Mouse (Mus musculus): ENCODE measurements at regions not wholly inside any gene's neighbourhood (a gene's known extent, or its start where the extent isn't known, plus 50 kb on each side); places are given as distances from the start of the nearest gene placed in this dataset.
A peak's percentile ranks its signal among the peaks of the same experiment; 100 is the strongest.

DNA sequence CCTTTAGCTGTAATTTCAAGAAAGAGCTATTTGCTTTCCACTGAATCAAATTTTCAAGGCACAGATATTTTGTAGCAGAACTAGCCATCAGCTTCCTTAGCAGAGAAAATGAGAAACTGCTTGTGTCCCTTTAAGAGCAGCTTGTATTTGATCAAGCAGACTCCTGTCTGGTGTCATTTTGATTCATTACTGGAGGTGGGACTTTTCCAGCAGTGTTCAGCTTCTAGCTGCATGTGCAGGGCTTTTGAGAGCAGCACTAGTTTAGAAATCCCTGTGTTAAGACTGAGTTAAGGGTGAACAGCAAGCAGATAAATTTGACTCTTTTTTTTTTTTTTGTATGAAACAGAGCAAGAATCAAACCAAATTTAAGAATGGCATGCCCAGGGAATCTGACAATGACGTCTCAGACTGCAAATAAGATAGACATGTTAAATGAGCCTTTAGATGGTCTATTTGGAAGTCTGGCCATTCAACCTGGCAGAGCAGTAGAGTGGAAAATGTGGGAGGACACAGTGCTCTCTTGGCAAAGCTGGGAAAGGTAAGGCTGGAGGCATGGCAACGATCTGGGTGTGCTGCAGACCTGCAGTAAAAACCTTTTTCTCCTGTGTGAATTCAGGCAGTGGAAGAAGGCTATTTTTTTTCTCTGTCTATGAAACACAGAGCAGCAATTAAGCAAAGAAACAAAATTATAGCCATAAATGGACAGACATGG lies 419.9 kb upstream of the Dmd start:
- Histone ChIP-seq H3K4me2 (replicated peaks; ENCODE audit: low read depth) (no peak overlapping the region), H3K27ac (ENCODE audit: low read depth, low read length) (no peak overlapping the region), H3K9ac (ENCODE audit: low read depth, low read length) (no peak overlapping the region), H3K4me1 (replicated peaks; ENCODE audit: control insufficient read depth, insufficient read depth, low read length) (no peaks in the 10 kb centered on the region), H3K36me3 (ENCODE audit: control insufficient read depth, insufficient read depth) (no peaks in the 10 kb centered on the region), H3K9me3 (ENCODE audit: control insufficient read depth) (no peaks in the 10 kb centered on the region), H3K27me3 (replicated peaks; ENCODE audit: control insufficient read depth, insufficient read depth, low read length) (no peaks in the 10 kb centered on the region), H3K4me3 (ENCODE audit: low read depth, low read length) (no peak overlapping the region)
- TF ChIP-seq CTCF (IDR thresholded peaks at IDR 0.05; ENCODE audit: low read depth): no peak
- ATAC-seq: no peak
- WGBS: 52% methylated on average over 2 of the region's 2 CpGs

- no peak overlapping the region for H3K9ac ChIP-seq (ENCODE audit: low read depth, low read length)
- TF ChIP-seq CTCF (IDR thresholded peaks at IDR 0.05; ENCODE audit: low read depth): no peak
- no peaks in the 10 kb centered on the region for H3K36me3 ChIP-seq (ENCODE audit: control insufficient read depth, insufficient read depth)
- H3K9me3 ChIP-seq (ENCODE audit: control insufficient read depth): no peaks in the 10 kb centered on the region
- H3K4me2 ChIP-seq (replicated peaks; ENCODE audit: low read depth): no peak overlapping the region
- 86% methylated on average over 1 of the region's 1 CpGs for WGBS
- ATAC-seq: no peak
- no peak overlapping the region for H3K4me3 ChIP-seq (ENCODE audit: low read depth, low read length)
- H3K27me3 ChIP-seq (replicated peaks; ENCODE audit: control insufficient read depth, insufficient read depth, low read length): no peaks in the 10 kb centered on the region
- H3K4me1 ChIP-seq (replicated peaks; ENCODE audit: control insufficient read depth, insufficient read depth, low read length): no peaks in the 10 kb centered on the region
- no peak overlapping the region for H3K27ac ChIP-seq (ENCODE audit: low read depth, low read length)
Observed at GRCm38 (mm10) chrX:82571616-82572015, 377.1 kb upstream of the Dmd start.

- H3K36me3 ChIP-seq (ENCODE audit: control insufficient read depth, insufficient read depth): no peaks in the 10 kb centered on the region
- WGBS: 49% methylated on average over 2 of the region's 2 CpGs
- H3K9me3 ChIP-seq (ENCODE audit: control insufficient read depth): no peaks in the 10 kb centered on the region
- H3K4me1 ChIP-seq (replicated peaks; ENCODE audit: control insufficient read depth, insufficient read depth, low read length): no peaks in the 10 kb centered on the region
- H3K4me3 ChIP-seq (ENCODE audit: low read depth, low read length): no peak overlapping the region
- no peak for ATAC-seq
- TF ChIP-seq CTCF (IDR thresholded peaks at IDR 0.05; ENCODE audit: low read depth): peak; percentile 46
- H3K4me2 ChIP-seq (replicated peaks; ENCODE audit: low read depth): no peak overlapping the region
- no peak overlapping the region for H3K27ac ChIP-seq (ENCODE audit: low read depth, low read length)
- no peaks in the 10 kb centered on the region for H3K27me3 ChIP-seq (replicated peaks; ENCODE audit: control insufficient read depth, insufficient read depth, low read length)
- H3K9ac ChIP-seq (ENCODE audit: low read depth, low read length): no peak overlapping the region
Observed at GRCm38 (mm10) chrX:82613361-82613760, 335.3 kb upstream of the Dmd start.

- TF ChIP-seq CTCF (IDR thresholded peaks at IDR 0.05; ENCODE audit: low read depth): no peak
- Histone ChIP-seq H3K27me3 (replicated peaks; ENCODE audit: control insufficient read depth, insufficient read depth, low read length) (no peaks in the 10 kb centered on the region), H3K9ac (ENCODE audit: low read depth, low read length) (no peak overlapping the region), H3K4me3 (ENCODE audit: low read depth, low read length) (no peak overlapping the region), H3K36me3 (ENCODE audit: control insufficient read depth, insufficient read depth) (no peaks in the 10 kb centered on the region), H3K9me3 (ENCODE audit: control insufficient read depth) (no peaks in the 10 kb centered on the region), H3K27ac (ENCODE audit: low read depth, low read length) (no peak overlapping the region), H3K4me2 (replicated peaks; ENCODE audit: low read depth) (no peak overlapping the region), H3K4me1 (replicated peaks; ENCODE audit: control insufficient read depth, insufficient read depth, low read length) (no peaks in the 10 kb centered on the region)
- ATAC-seq: no peak
- 50% methylated on average over 3 of the region's 3 CpGs for WGBS
Observed at GRCm38 (mm10) chrX:82650359-82650758, 298.3 kb upstream of the Dmd start.

Data from intestine, postnatal 0 days (tissue).